Mouse (Mus musculus) MEL (cell line): ENCODE measurements at regions not wholly inside any gene's neighbourhood (a gene's known extent, or its start where the extent isn't known, plus 50 kb on each side); places are given as distances from the start of the nearest gene placed in this dataset.

Experiments
- DNase-seq: peaks from one replicate; pipeline ENCODE4 v3.0.0; 2011; ENCODE audit warnings: low read depth, low spot score
- H3K27ac ChIP-seq: 2 replicates; pipeline ENCODE4 v1.5.1; 2012; ENCODE audit warnings: low read depth, mild to moderate bottlenecking, control low read depth, low read length, moderate library complexity; ENCODE audit not compliant: control insufficient read depth
- H3K27me3 ChIP-seq, 2 experiments: fragments of 150-350 bp in 1 of 2; sonication (generic) in 1 of 2; 2 replicates each; pipeline ENCODE4 v1.6.1; 2012; ENCODE audit warnings: low read length in 2 of 2, mild to moderate bottlenecking in 2 of 2, improper control_type of control experiment in 1 of 2, moderate library complexity in 1 of 2; ENCODE audit not compliant: insufficient read depth in 2 of 2, control insufficient read depth in 1 of 2
- H3K36me3 ChIP-seq, 2 experiments: 2 replicates each; pipeline ENCODE4 v1.6.1; 2012 to 2014; ENCODE audit warnings: low read length in 2 of 2, improper control_type of control experiment in 1 of 2, inconsistent platforms in 1 of 2, mild to moderate bottlenecking in 1 of 2; ENCODE audit not compliant: insufficient read depth in 2 of 2, control insufficient read depth in 1 of 2
- H3K4me1 ChIP-seq, 2 experiments: fragments of 150-350 bp in 1 of 2; sonication (generic) in 1 of 2; 2 replicates each; pipeline ENCODE4 v1.6.1; 2012; ENCODE audit warnings: low read length in 2 of 2, improper control_type of control experiment in 1 of 2, mild to moderate bottlenecking in 1 of 2; ENCODE audit not compliant: insufficient read depth in 2 of 2, control insufficient read depth in 1 of 2
- H3K4me3 ChIP-seq, 2 experiments: fragments of 150-350 bp in 1 of 2; sonication (generic) in 1 of 2; 2 replicates each; pipeline ENCODE4 v1.5.1; 2012; ENCODE audit warnings: low read depth in 2 of 2, low read length in 2 of 2, mild to moderate bottlenecking in 2 of 2, moderate library complexity in 2 of 2, control low read depth in 1 of 2, improper control_type of control experiment in 1 of 2; ENCODE audit not compliant: control insufficient read depth in 1 of 2, insufficient read depth in 1 of 2
- H3K79me2 ChIP-seq: 2 replicates; pipeline ENCODE4 v1.6.1; 2012; ENCODE audit warnings: mild to moderate bottlenecking, low read length, moderate library complexity; ENCODE audit not compliant: control insufficient read depth, poor library complexity, insufficient read depth
- H3K9ac ChIP-seq: 2 replicates; pipeline ENCODE4 v1.6.1; 2012; ENCODE audit warnings: low read depth, mild to moderate bottlenecking, control low read depth, low read length, moderate library complexity; ENCODE audit not compliant: control insufficient read depth, poor library complexity, severe bottlenecking
- H3K9me3 ChIP-seq: fragments of 150-350 bp; sonication (generic); replicated peaks from 2 replicates; pipeline ENCODE4 v1.6.1; 2012; ENCODE audit warnings: mild to moderate bottlenecking, low read length, improper control_type of control experiment, moderate library complexity; ENCODE audit not compliant: insufficient read depth
- CHD1 ChIP-seq: IDR thresholded peaks from 2 replicates; pipeline ENCODE4 v1.6.1; 2012; ENCODE audit warnings: low read depth, mild to moderate bottlenecking, inconsistent platforms, low read length, improper control_type of control experiment
- E2F4 ChIP-seq: IDR thresholded peaks from 2 replicates; pipeline ENCODE4 v1.6.1; 2011; ENCODE audit warnings: low read depth, low read length, improper control_type of control experiment, borderline replicate concordance
- ELF1 ChIP-seq: IDR thresholded peaks from 2 replicates; pipeline ENCODE4 v1.6.1; 2014; ENCODE audit warnings: low read depth, mild to moderate bottlenecking, inconsistent platforms, low read length, improper control_type of control experiment, moderate library complexity
- ETS1 ChIP-seq: IDR thresholded peaks from 2 replicates; pipeline ENCODE4 v1.6.1; 2012; ENCODE audit warnings: low read depth, mild to moderate bottlenecking, inconsistent platforms, low read length, improper control_type of control experiment, moderate library complexity
- GATA1 ChIP-seq: IDR thresholded peaks from 2 replicates; pipeline ENCODE4 v1.6.1; 2011; ENCODE audit warnings: low read depth, low read length, improper control_type of control experiment
- HCFC1 ChIP-seq: IDR thresholded peaks from 2 replicates; pipeline ENCODE4 v1.6.1; 2012; ENCODE audit warnings: low read depth, mild to moderate bottlenecking, inconsistent platforms, low read length, improper control_type of control experiment, moderate library complexity
- JUND ChIP-seq: IDR thresholded peaks from 2 replicates; pipeline ENCODE4 v1.6.1; 2011; ENCODE audit warnings: low read depth, mild to moderate bottlenecking, improper control_type of control experiment, low read length
- MAFK ChIP-seq: IDR thresholded peaks from 2 replicates; pipeline ENCODE4 v1.6.1; 2011; ENCODE audit warnings: low read depth, mild to moderate bottlenecking, low read length, improper control_type of control experiment, borderline replicate concordance
- MAX ChIP-seq: IDR thresholded peaks from 2 replicates; pipeline ENCODE4 v1.6.1; 2011; ENCODE audit warnings: low read length, improper control_type of control experiment
- MAZ ChIP-seq: IDR thresholded peaks from 2 replicates; pipeline ENCODE4 v1.6.1; 2012; ENCODE audit warnings: low read depth, mild to moderate bottlenecking, inconsistent platforms, low read length, improper control_type of control experiment
- MEF2A ChIP-seq: IDR thresholded peaks from 2 replicates; pipeline ENCODE4 v1.6.1; 2014; ENCODE audit warnings: low read depth, mild to moderate bottlenecking, inconsistent platforms, low read length, improper control_type of control experiment; ENCODE audit not compliant: poor library complexity, insufficient replicate concordance, severe bottlenecking; ENCODE audit errors: extremely low read depth
- MYB ChIP-seq: IDR thresholded peaks from 2 replicates; pipeline ENCODE4 v1.6.1; 2011; ENCODE audit warnings: mild to moderate bottlenecking, low read depth, low read length, improper control_type of control experiment
- MYC ChIP-seq: IDR thresholded peaks from 2 replicates; pipeline ENCODE4 v1.6.1; 2011; ENCODE audit warnings: low read depth, mild to moderate bottlenecking, low read length, improper control_type of control experiment, moderate library complexity
- NELFE ChIP-seq: IDR thresholded peaks from 2 replicates; pipeline ENCODE4 v1.6.1; 2011; ENCODE audit warnings: low read depth, low read length, improper control_type of control experiment
- POLR2A ChIP-seq, 2 experiments: IDR thresholded peaks; 2 replicates each; pipeline ENCODE4 v1.6.1; 2011 to 2012; ENCODE audit warnings: low read length in 2 of 2, mild to moderate bottlenecking in 2 of 2, control low read depth in 1 of 2, improper control_type of control experiment in 1 of 2, low read depth in 1 of 2, moderate library complexity in 1 of 2; ENCODE audit not compliant: control insufficient read depth in 1 of 2, insufficient read depth in 1 of 2, poor library complexity in 1 of 2
- POLR2AphosphoS2 ChIP-seq: IDR thresholded peaks from 2 replicates; pipeline ENCODE4 v1.6.1; 2011; ENCODE audit warnings: low read length, improper control_type of control experiment
- POLR2AphosphoS5 ChIP-seq: IDR thresholded peaks from 2 replicates; pipeline ENCODE4 v1.6.1; 2012; ENCODE audit warnings: low read depth, borderline replicate concordance, mild to moderate bottlenecking, inconsistent platforms, low read length, moderate library complexity, mixed read lengths
- RAD21 ChIP-seq: IDR thresholded peaks from 2 replicates; pipeline ENCODE4 v1.6.1; 2011; ENCODE audit warnings: mild to moderate bottlenecking, low read depth, low read length, improper control_type of control experiment
- RCOR1 ChIP-seq: IDR thresholded peaks from 2 replicates; pipeline ENCODE4 v1.6.1; 2012; ENCODE audit warnings: low read depth, mild to moderate bottlenecking, inconsistent platforms, low read length, improper control_type of control experiment
- SIN3A ChIP-seq: IDR thresholded peaks from 2 replicates; pipeline ENCODE4 v1.6.1; 2012; ENCODE audit warnings: low read length, improper control_type of control experiment, inconsistent platforms
- TAL1 ChIP-seq: IDR thresholded peaks from 2 replicates; pipeline ENCODE4 v1.6.1; 2012; ENCODE audit warnings: mild to moderate bottlenecking, inconsistent platforms, low read length, moderate library complexity, mixed read lengths
- TBP ChIP-seq: IDR thresholded peaks from 2 replicates; pipeline ENCODE4 v1.8.0; 2011; ENCODE audit warnings: low read depth, low read length, improper control_type of control experiment
- UBTF ChIP-seq: IDR thresholded peaks from 2 replicates; pipeline ENCODE4 v1.6.1; 2012; ENCODE audit warnings: low read depth, mild to moderate bottlenecking, inconsistent platforms, low read length, improper control_type of control experiment, moderate library complexity, borderline replicate concordance; ENCODE audit not compliant: insufficient read depth
- USF2 ChIP-seq, 2 experiments: IDR thresholded peaks; 2 replicates each; pipeline ENCODE4 v1.6.1; 2011 to 2012; ENCODE audit warnings: improper control_type of control experiment in 2 of 2, low read length in 2 of 2, borderline replicate concordance in 1 of 2, inconsistent platforms in 1 of 2, low read depth in 1 of 2, mild to moderate bottlenecking in 1 of 2; ENCODE audit not compliant: insufficient read depth in 1 of 2
- ZC3H11A ChIP-seq: IDR thresholded peaks from 2 replicates; pipeline ENCODE4 v1.6.1; 2012; ENCODE audit warnings: low read depth, mild to moderate bottlenecking, inconsistent platforms, low read length, improper control_type of control experiment
- ZKSCAN1 ChIP-seq: IDR thresholded peaks from 2 replicates; pipeline ENCODE4 v1.6.1; 2012; ENCODE audit warnings: low read depth, mild to moderate bottlenecking, inconsistent platforms, low read length, improper control_type of control experiment, moderate library complexity
- ZMIZ1 ChIP-seq: IDR thresholded peaks from 2 replicates; pipeline ENCODE4 v1.6.1; 2012; ENCODE audit warnings: low read depth, mild to moderate bottlenecking, inconsistent platforms, low read length, improper control_type of control experiment, moderate library complexity

DNA sequence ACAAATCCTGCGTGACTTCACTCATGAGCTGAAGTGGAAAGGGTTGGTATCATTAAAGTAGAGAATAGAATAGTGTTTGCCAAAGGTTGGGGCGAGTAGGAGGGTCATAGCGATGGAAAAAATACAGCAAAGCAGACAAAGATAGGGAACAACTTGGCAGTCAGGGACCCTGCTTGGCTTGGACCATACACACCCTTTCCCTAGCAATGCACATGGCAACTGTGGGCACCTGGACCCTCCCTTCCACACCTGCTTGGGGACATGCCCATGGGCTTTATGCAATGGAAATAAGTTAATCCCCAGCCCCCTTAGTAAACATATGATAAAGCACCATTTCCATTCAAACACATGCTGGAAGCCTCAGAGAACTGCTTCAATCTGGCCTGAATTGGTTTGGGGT lies 62.2 kb upstream of the Mboat1 start:
- Histone ChIP-seq H3K9me3 (no peaks in the 10 kb centered on the region), H3K79me2 (no peaks in the 10 kb centered on the region)

GRCm38 (mm10) chr13:30069397-30069796 lies 66.9 kb upstream of the Mboat1 start:
- no peaks in the 10 kb centered on the region for H3K9me3 ChIP-seq
- H3K4me1 ChIP-seq = no peaks in the 10 kb centered on the region
- no peak overlapping the region for H3K27ac ChIP-seq
- no peak overlapping the region for H3K9ac ChIP-seq
- TF ChIP-seq MAX (no peak), E2F4 (no peak), RAD21 (no peak), ETS1 (no peak), ZMIZ1 (no peak), MAFK (no peak), ZKSCAN1 (no peak), MYB (no peak), HCFC1 (no peak), TBP (no peak), UBTF (no peak), ELF1 (no peak), RCOR1 (no peak), POLR2A (IDR thresholded peaks at IDR 0.05; ENCODE audit: control insufficient read depth in 1 of 2, insufficient read depth in 1 of 2, low read depth in 1 of 2, low read length in 2 of 2, poor library complexity in 1 of 2) (no peak), SIN3A (no peak), POLR2AphosphoS5 (no peak), MAZ (no peak), MYC (no peak), TAL1 (no peak), JUND (no peak)
- no peaks in the 10 kb centered on the region for H3K36me3 ChIP-seq
- H3K4me3 ChIP-seq = no peak overlapping the region
- DNase-seq = no peak
- no peaks in the 10 kb centered on the region for H3K79me2 ChIP-seq
- peaks cover 0 to 3% of the 10 kb centered on the region in 2 experiments; a peak in 2 of 4 replicates for H3K27me3 ChIP-seq

More for the DNA sequence above, 62.2 kb upstream of the Mboat1 start:
- DNase-seq = no peak
- Histone ChIP-seq H3K4me1 (no peaks in the 10 kb centered on the region), H3K27me3 (peaks cover 2 to 5% of the 10 kb centered on the region in 2 experiments), H3K4me3 (no peak overlapping the region), H3K27ac (no peak overlapping the region), H3K9ac (no peak overlapping the region), H3K36me3 (no peaks in the 10 kb centered on the region)
- TF ChIP-seq MEF2A (no peak), RCOR1 (no peak), GATA1 (no peak), USF2 (IDR thresholded peaks at IDR 0.05; ENCODE audit: borderline replicate concordance in 1 of 2, insufficient read depth in 1 of 2, low read depth in 1 of 2, low read length in 2 of 2) (no peak), JUND (no peak), CHD1 (no peak), HCFC1 (no peak), ETS1 (no peak), ZMIZ1 (no peak), POLR2AphosphoS2 (no peak), MAX (no peak), UBTF (no peak), ZC3H11A (no peak), NELFE (no peak)
